ENCODE assay signal across 31 mouse cellular contexts in genomic region chr13:74867720-74868119, GRCm38 (mm10).
"Had no signal": no experiment of that assay in that cellular context is flagged by ENCODE, and none has a peak within 500 bp of the region (broad histone marks: within the 10 kb centered on the region; RNA-seq: fewer than 3 reads in every experiment).

No protein-coding gene starts in this region.

- ATAC-seq: liver, embryonic 12.5 days; liver, postnatal 0 days; lung, postnatal 0 days; midbrain, embryonic 13.5 days; midbrain, embryonic 15.5 days; midbrain, embryonic 16.5 days had no signal

- H3K4me2 ChIP-seq: limb, embryonic 12.5 days; limb, embryonic 13.5 days; limb, embryonic 15.5 days; liver, embryonic 12.5 days; liver, embryonic 13.5 days; liver, embryonic 15.5 days; lung, embryonic 14.5 days; lung, embryonic 15.5 days; midbrain, embryonic 11.5 days; midbrain, embryonic 12.5 days; midbrain, embryonic 13.5 days; midbrain, embryonic 15.5 days had no signal

- H3K27me3 ChIP-seq: limb, embryonic 12.5 days; limb, embryonic 13.5 days; limb, embryonic 15.5 days; liver, embryonic 12.5 days; liver, embryonic 13.5 days; liver, embryonic 15.5 days; lung, embryonic 15.5 days; midbrain, embryonic 12.5 days; midbrain, embryonic 13.5 days; midbrain, embryonic 15.5 days had no signal

- H3K9me3 ChIP-seq: limb, embryonic 10.5 days; limb, embryonic 12.5 days; limb, embryonic 13.5 days; limb, embryonic 15.5 days; liver, embryonic 12.5 days; liver, embryonic 13.5 days; liver, embryonic 15.5 days; lung, embryonic 15.5 days; midbrain, embryonic 10.5 days; midbrain, embryonic 12.5 days; midbrain, embryonic 13.5 days; midbrain, embryonic 15.5 days had no signal

- H3K36me3 ChIP-seq: limb, embryonic 10.5 days; limb, embryonic 12.5 days; limb, embryonic 13.5 days; limb, embryonic 15.5 days; liver, embryonic 12.5 days; liver, embryonic 13.5 days; liver, embryonic 15.5 days; lung, embryonic 15.5 days; midbrain, embryonic 10.5 days; midbrain, embryonic 12.5 days; midbrain, embryonic 13.5 days; midbrain, embryonic 15.5 days had no signal

- H3K9ac ChIP-seq: limb, embryonic 12.5 days; limb, embryonic 13.5 days; limb, embryonic 15.5 days; liver, embryonic 12.5 days; liver, embryonic 13.5 days; liver, embryonic 14.5 days; liver, embryonic 15.5 days; liver, postnatal 0 days; lung, embryonic 14.5 days; lung, embryonic 15.5 days; midbrain, embryonic 12.5 days; midbrain, embryonic 13.5 days; midbrain, embryonic 15.5 days had no signal

- H3K4me3 ChIP-seq: left cerebral cortex, adult 2 months; limb, embryonic 10.5 days; limb, embryonic 12.5 days; limb, embryonic 13.5 days; limb, embryonic 15.5 days; liver, embryonic 12.5 days; liver, embryonic 13.5 days; liver, embryonic 15.5 days; lung, embryonic 15.5 days; megakaryocyte, embryonic 14.5 days; midbrain, embryonic 10.5 days; midbrain, embryonic 12.5 days; midbrain, embryonic 13.5 days; midbrain, embryonic 15.5 days; myocyte had no signal

- H3K4me1 ChIP-seq: limb, embryonic 10.5 days; limb, embryonic 12.5 days; limb, embryonic 13.5 days; limb, embryonic 15.5 days; liver, embryonic 12.5 days; liver, embryonic 13.5 days; liver, embryonic 15.5 days; lung, embryonic 15.5 days; megakaryocyte, embryonic 14.5 days; midbrain, embryonic 10.5 days; midbrain, embryonic 12.5 days; midbrain, embryonic 13.5 days; midbrain, embryonic 15.5 days had no signal

- H3K27ac ChIP-seq: left cerebral cortex, adult 2 months; limb, embryonic 10.5 days; limb, embryonic 12.5 days; limb, embryonic 13.5 days; limb, embryonic 15.5 days; liver, embryonic 12.5 days; liver, embryonic 13.5 days; liver, embryonic 14.5 days; liver, embryonic 15.5 days; lung, embryonic 15.5 days; macrophage; midbrain, embryonic 10.5 days; midbrain, embryonic 12.5 days; midbrain, embryonic 13.5 days; midbrain, embryonic 15.5 days had no signal

- DNase-seq: left cerebral cortex, postnatal 4 days; liver; liver, embryonic 13.5 days; liver, postnatal 0 days; lung, adult 18-20 months; lung, adult 2 months; lung, embryonic 14.5 days; lung, postnatal 10 days; lung, postnatal 14 days; lung, postnatal 36 days; lung, postnatal 4 days; midbrain, embryonic 14.5 days had no signal
